Mouse (Mus musculus): ENCODE measurements around the gene Tpra1.

DNA sequence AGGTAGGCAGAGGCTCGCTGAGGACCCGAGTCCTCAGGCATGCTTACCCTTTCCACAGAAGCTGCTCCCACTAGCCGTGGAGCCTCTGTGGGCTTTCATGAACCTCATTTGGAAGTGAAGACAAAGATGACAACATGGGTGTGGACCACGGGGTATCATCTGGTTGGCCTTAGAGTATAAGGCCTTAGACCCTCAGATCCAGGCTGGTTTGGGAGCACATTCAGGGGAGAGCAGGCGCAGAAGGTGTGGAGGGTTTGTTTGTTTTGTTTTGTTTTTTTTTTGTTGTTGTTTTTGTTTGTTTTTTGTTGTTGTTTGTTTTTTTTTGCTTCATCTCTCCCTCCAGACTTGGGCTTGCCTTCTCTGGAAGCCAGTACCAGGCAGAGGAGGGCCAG is 36.6 kb downstream of the Tpra1 start:
- TF ChIP-seq CTCF (IDR thresholded peaks at IDR 0.05; ENCODE audit: extremely low read depth, insufficient read depth, insufficient read length, insufficient replicate concordance) (no peak), POLR2A (IDR thresholded peaks at IDR 0.05; ENCODE audit: low read depth, low read length) (no peak)

All from spleen, adult 2 months (tissue).